Mouse (Mus musculus) testis, adult 2 months (tissue): ENCODE data around the gene Pde8b.

Experiments used
- CTCF ChIP-seq: fragments of 200-500 bp; IDR thresholded peaks from 2 replicates; pipeline ENCODE4 v1.5.1; 2012; ENCODE audit warnings: low read depth, mild to moderate bottlenecking, inconsistent platforms, low read length, moderate library complexity; ENCODE audit not compliant: control insufficient read depth, insufficient read depth, insufficient replicate concordance
- POLR2A ChIP-seq: fragments of 200-500 bp; IDR thresholded peaks from 2 replicates; pipeline ENCODE4 v1.6.1; 2012; ENCODE audit warnings: low read depth, mild to moderate bottlenecking, inconsistent platforms, low read length, moderate library complexity; ENCODE audit not compliant: control insufficient read depth

- TF ChIP-seq CTCF (no peak), POLR2A (no peak)
These were observed 122.8 kb downstream of the Pde8b start for GRCm38 (mm10) chr13:95127288-95127687.
